In the genomic region with DNA sequence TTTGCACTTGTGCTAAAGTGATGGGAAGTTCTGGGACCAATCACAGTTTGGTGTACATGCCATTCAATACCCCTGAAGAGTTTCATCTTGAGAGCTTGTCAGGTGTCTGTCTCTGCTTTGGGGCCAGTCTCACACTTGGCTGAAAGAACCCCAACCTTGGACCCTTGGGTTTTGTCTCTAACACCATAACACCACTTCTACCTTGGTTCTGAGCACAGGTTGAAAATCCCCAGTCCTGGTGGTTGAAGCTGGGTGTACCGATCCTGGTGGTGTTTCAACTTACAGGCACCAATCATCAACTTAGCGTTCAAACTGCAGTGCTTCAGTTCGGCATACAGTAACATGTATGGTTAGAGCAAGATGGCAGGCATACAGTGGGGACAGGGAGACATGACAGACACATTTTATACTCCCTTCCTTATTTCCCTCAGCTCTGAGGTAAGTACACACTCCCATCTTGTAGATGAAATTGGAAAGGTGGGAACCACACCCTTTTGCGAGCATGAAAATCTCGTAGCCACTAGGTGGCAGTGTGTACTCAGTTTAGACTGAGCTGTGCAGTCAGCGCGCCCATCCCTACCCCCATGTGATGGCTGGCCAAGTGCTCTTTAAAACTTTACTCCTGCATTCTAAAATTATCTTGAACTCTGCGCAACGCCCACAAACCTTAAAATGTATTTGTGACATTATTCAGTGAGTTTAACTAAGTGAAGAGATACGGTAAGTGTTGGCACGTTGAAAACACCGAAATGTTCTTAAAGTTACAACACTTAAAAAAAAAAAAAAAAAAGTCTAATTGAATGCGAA, we compare ENCODE assay signal across 8 mouse cellular contexts. TPM values are rescaled to one million over a fixed set of nuclear protein-coding genes. Genes with fewer than 3 reads are reported as not detected.
DNase-seq lines count a peak whose midpoint lies in the region; ATAC-seq and TF ChIP-seq lines count a peak whose summit lies in the region.

No protein-coding gene starts in this region.

- H3K4me1 ChIP-seq in MEL (ENCODE audit: control insufficient read depth in 1 of 2, insufficient read depth in 2 of 2, low read length in 2 of 2), result peaks cover under 1 to 5% of the 10 kb centered on the region in 2 experiments; a peak in 2 of 4 replicates
- H3K4me1 ChIP-seq in forebrain, embryonic 15.5 days, result no peaks in the 10 kb centered on the region
- no peaks in the 10 kb centered on the region for H3K4me1 ChIP-seq in lung, embryonic 15.5 days

- ATAC-seq in cerebellum, adult (ENCODE audit: insufficient number of reproducible peaks, low FRiP score, low TSS enrichment), result peak; percentile 72
- peak; percentile 88 for ATAC-seq in forebrain, embryonic 15.5 days (replicated peaks)
- ATAC-seq in hematopoietic stem cell, adult 5-6 weeks (replicated peaks in 1 of 2; ENCODE audit: insufficient read depth in 1 of 2, low FRiP score in 2 of 2, low TSS enrichment in 1 of 2, low read depth in 1 of 2, poor library complexity in 2 of 2, severe bottlenecking in 2 of 2), result peak; percentile 94 to 95
- peak; percentile 67; the same call in 1 of the 2 replicates for ATAC-seq in lung, embryonic 15.5 days (ENCODE audit: borderline replicate concordance, extremely low read depth, low FRiP score, low TSS enrichment)

- no peak overlapping the region for H3K4me2 ChIP-seq in forebrain, embryonic 15.5 days (replicated peaks)
- H3K4me2 ChIP-seq in lung, embryonic 15.5 days, result peak overlapping the region; percentile 36

- peak in 1 of 2 experiments; percentile 31; a peak in 2 of 4 replicates for TF ChIP-seq EP300 in MEL (IDR thresholded peaks at IDR 0.05; ENCODE audit: low read depth in 1 of 2, low read length in 2 of 2)

- peak; percentile 98 for TF ChIP-seq RAD21 in MEL (IDR thresholded peaks at IDR 0.05; ENCODE audit: low read depth, low read length)

- WGBS in forebrain, embryonic 15.5 days, result 29% methylated on average over 13 of the region's 13 CpGs
- WGBS in lung, embryonic 15.5 days, result 24% methylated on average over 13 of the region's 13 CpGs

- H3K27ac ChIP-seq in MEL (ENCODE audit: control insufficient read depth, low read depth, low read length), result 0 out of 2 replicates have a peak overlapping the region, but pooled peaks have one; percentile 31
- H3K27ac ChIP-seq in forebrain, embryonic 15.5 days (replicated peaks), result no peak overlapping the region
- no peak overlapping the region for H3K27ac ChIP-seq in layer of hippocampus, adult 2 months
- no peak overlapping the region for H3K27ac ChIP-seq in lung, embryonic 15.5 days

- H3K79me2 ChIP-seq in MEL (ENCODE audit: control insufficient read depth, insufficient read depth, low read length, poor library complexity), result no peaks in the 10 kb centered on the region

- H3K9ac ChIP-seq in MEL (ENCODE audit: control insufficient read depth, low read depth, low read length, poor library complexity, severe bottlenecking), result peak overlapping the region; percentile 56
- no peak overlapping the region for H3K9ac ChIP-seq in forebrain, embryonic 15.5 days (replicated peaks)
- H3K9ac ChIP-seq in lung, embryonic 15.5 days, result no peak overlapping the region

- peak overlapping the region; percentile 22 to 39; a peak in 3 of 4 replicates for H3K4me3 ChIP-seq in MEL (ENCODE audit: control insufficient read depth in 1 of 2, insufficient read depth in 1 of 2, low read depth in 2 of 2, low read length in 2 of 2)
- H3K4me3 ChIP-seq in forebrain, embryonic 15.5 days, result no peak overlapping the region
- no peak overlapping the region for H3K4me3 ChIP-seq in layer of hippocampus, adult 2 months
- no peak overlapping the region for H3K4me3 ChIP-seq in lung, embryonic 15.5 days

- DNase-seq in MEL (ENCODE audit: low read depth, low spot score), result peak; percentile 93
- DNase-seq in layer of hippocampus, adult 2 months (ENCODE audit: low spot score in 2 of 2), result peak; percentile 57 to 78
- DNase-seq in ovary, postnatal 14 days (ENCODE audit: low spot score), result peak; percentile 70
- DNase-seq in thymus, postnatal 10 days (ENCODE audit: low spot score in 2 of 2), result peak; percentile 21 to 71

- H3K36me3 ChIP-seq in MEL (ENCODE audit: control insufficient read depth in 1 of 2, insufficient read depth in 2 of 2, low read length in 2 of 2), result no peaks in the 10 kb centered on the region; a peak in 2 of 4 replicates
- no peaks in the 10 kb centered on the region for H3K36me3 ChIP-seq in forebrain, embryonic 15.5 days
- no peaks in the 10 kb centered on the region for H3K36me3 ChIP-seq in lung, embryonic 15.5 days

- TF ChIP-seq CTCF in MEL (IDR thresholded peaks at IDR 0.05 in 2 of 3, conservative IDR thresholded peaks at IDR 0.05 in 1 of 3; ENCODE audit: control insufficient read depth in 1 of 3, insufficient read depth in 1 of 3, low read depth in 2 of 3, low read length in 3 of 3, poor library complexity in 1 of 3, severe bottlenecking in 1 of 3), result peak; percentile 68 to 97 (median 83)
- TF ChIP-seq CTCF in layer of hippocampus, adult 2 months (conservative IDR thresholded peaks at IDR 0.05), result peak; percentile 87

- no peak for TF ChIP-seq POLR2A in MEL (IDR thresholded peaks at IDR 0.05; ENCODE audit: control insufficient read depth in 1 of 2, insufficient read depth in 1 of 2, low read depth in 1 of 2, low read length in 2 of 2, poor library complexity in 1 of 2)

- H3K27me3 ChIP-seq in MEL (ENCODE audit: control insufficient read depth in 1 of 2, insufficient read depth in 2 of 2, low read length in 2 of 2), result peaks cover 0 to 2% of the 10 kb centered on the region in 2 experiments; a peak in 1 of 4 replicates
- H3K27me3 ChIP-seq in forebrain, embryonic 15.5 days, result peaks cover 13% of the 10 kb centered on the region; the same call in 1 of the 2 replicates
- peaks cover 2% of the 10 kb centered on the region; the same call in 1 of the 2 replicates for H3K27me3 ChIP-seq in lung, embryonic 15.5 days

- no peaks in the 10 kb centered on the region for H3K9me3 ChIP-seq in MEL (replicated peaks; ENCODE audit: insufficient read depth, low read length)
- no peaks in the 10 kb centered on the region for H3K9me3 ChIP-seq in forebrain, embryonic 15.5 days
- no peaks in the 10 kb centered on the region for H3K9me3 ChIP-seq in lung, embryonic 15.5 days

TF ChIP-seq in MEL, 35 proteins besides CTCF, POLR2A, EP300 and RAD21 (continues in another document):
- TF ChIP-seq NRF1 (IDR thresholded peaks at IDR 0.05; ENCODE audit: insufficient read depth, low read depth, low read length, poor library complexity, severe bottlenecking) (no peak), MAFK (IDR thresholded peaks at IDR 0.05; ENCODE audit: borderline replicate concordance, low read depth, low read length) (no peak), POLR2AphosphoS5 (IDR thresholded peaks at IDR 0.05; ENCODE audit: borderline replicate concordance, low read depth, low read length) (no peak), MAZ (IDR thresholded peaks at IDR 0.05; ENCODE audit: low read depth, low read length) (no peak), UBTF (IDR thresholded peaks at IDR 0.05; ENCODE audit: borderline replicate concordance, insufficient read depth, low read depth, low read length) (no peak), CHD2 (IDR thresholded peaks at IDR 0.05; ENCODE audit: low read length) (no peak), CHD1 (IDR thresholded peaks at IDR 0.05; ENCODE audit: low read depth, low read length) (no peak), POLR2AphosphoS2 (IDR thresholded peaks at IDR 0.05; ENCODE audit: low read length) (no peak), ELF1 (IDR thresholded peaks at IDR 0.05; ENCODE audit: low read depth, low read length) (no peak), USF1 (IDR thresholded peaks at IDR 0.05; ENCODE audit: low read depth, low read length) (peak; percentile 49; the same call in 1 of the 2 replicates), MYB (IDR thresholded peaks at IDR 0.05; ENCODE audit: low read depth, low read length) (no peak), SIN3A (IDR thresholded peaks at IDR 0.05; ENCODE audit: low read length) (peak; percentile 76; the same call in 1 of the 2 replicates), USF2 (IDR thresholded peaks at IDR 0.05; ENCODE audit: borderline replicate concordance in 1 of 2, insufficient read depth in 1 of 2, low read depth in 1 of 2, low read length in 2 of 2) (no peak), MYC (IDR thresholded peaks at IDR 0.05; ENCODE audit: low read depth, low read length) (peak; percentile 68), TAL1 (IDR thresholded peaks at IDR 0.05; ENCODE audit: low read length) (no peak), MAX (IDR thresholded peaks at IDR 0.05; ENCODE audit: low read length) (peak; percentile 57; the same call in 1 of the 2 replicates), E2F4 (IDR thresholded peaks at IDR 0.05; ENCODE audit: borderline replicate concordance, low read depth, low read length) (no peak), ZC3H11A (IDR thresholded peaks at IDR 0.05; ENCODE audit: low read depth, low read length) (peak; percentile 82), BHLHE40 (IDR thresholded peaks at IDR 0.05; ENCODE audit: borderline replicate concordance, low read depth, low read length) (no peak), GATA1 (IDR thresholded peaks at IDR 0.05; ENCODE audit: low read depth, low read length) (no peak; the same call in 1 of the 2 replicates), MEF2A (IDR thresholded peaks at IDR 0.05; ENCODE audit: extremely low read depth, insufficient replicate concordance, low read depth, low read length, poor library complexity, severe bottlenecking) (peak; percentile 63; the same call in 1 of the 2 replicates), HCFC1 (IDR thresholded peaks at IDR 0.05; ENCODE audit: low read depth, low read length) (no peak), ZMIZ1 (IDR thresholded peaks at IDR 0.05; ENCODE audit: low read depth, low read length) (no peak), SMC3 (IDR thresholded peaks at IDR 0.05; ENCODE audit: low read depth, low read length) (peak; percentile 85)

RNA-seq across cellular contexts. Expression of a gene that starts 30.7 kb away (rescaled TPM):
- 311 and 342 TPM in 2 replicates for total RNA-seq in MEL (2012; rRNA removed)
- 100 to 1,000 TPM; 188 to 471 TPM for polyA plus RNA-seq in MEL (2012; ENCODE audit: insufficient read depth in 1 of 2, insufficient read length in 2 of 2, low read depth in 1 of 2, low replicate concordance in 2 of 2, missing spikeins in 1 of 2)
- polyA plus RNA-seq in forebrain, embryonic 15.5 days (2015; fragmentation: Nextera tagmentation; extraction: Ambion mirVana), result 656 and 691 TPM in 2 replicates
- 184 and 193 TPM in 2 replicates for total RNA-seq in hematopoietic stem cell, adult 5-6 weeks (2017)
- 100 to 1,000 TPM; 549 to 572 TPM for total RNA-seq in layer of hippocampus, adult 2 months (2021)
- 450 and 462 TPM in 2 replicates for polyA plus RNA-seq in lung, embryonic 15.5 days (2015; fragmentation: Nextera tagmentation; extraction: Ambion mirVana)

RNA-seq across cellular contexts. Expression of a gene that starts 52.7 kb away (rescaled TPM):
- not detected in 2 replicates for total RNA-seq in MEL (2012; rRNA removed)
- not detected for polyA plus RNA-seq in MEL (2012; ENCODE audit: insufficient read depth in 1 of 2, insufficient read length in 2 of 2, low read depth in 1 of 2, low replicate concordance in 2 of 2, missing spikeins in 1 of 2)
- polyA plus RNA-seq in forebrain, embryonic 15.5 days (2015; fragmentation: Nextera tagmentation; extraction: Ambion mirVana), result 6.7 and 7.6 TPM in 2 replicates
- not detected in 2 replicates for total RNA-seq in hematopoietic stem cell, adult 5-6 weeks (2017)
- total RNA-seq in layer of hippocampus, adult 2 months (2021), result not detected
- not detected in 2 replicates for polyA plus RNA-seq in lung, embryonic 15.5 days (2015; fragmentation: Nextera tagmentation; extraction: Ambion mirVana)

Comparison
In these comparisons a context has a peak if more than half of its experiments do, and no peak if none do; other contexts are left out.
1. H3K4me3 ChIP-seq: peak in MEL (2 of 2); none in forebrain, embryonic 15.5 days (single experiment), layer of hippocampus, adult 2 months (single experiment) and lung, embryonic 15.5 days (single experiment).
2. Peak in every context shown above with its lines, with median percentiles within 50 percentile points of each other: DNase-seq and ATAC-seq.